Comparison of ENCODE assay signal across 23 mouse cellular contexts in genomic region chr16:76238784-76239183, GRCm38 (mm10).
DNase-seq lines count a peak whose midpoint lies in the region; ATAC-seq lines count a peak whose summit lies in the region.
"Had no signal": no experiment of that assay in that cellular context is flagged by ENCODE, and none has a peak within 500 bp of the region (broad histone marks: within the 10 kb centered on the region; RNA-seq: fewer than 3 reads in every experiment).

No protein-coding gene starts in this region.

- H3K27ac ChIP-seq in embryonic facial prominence, embryonic 13.5 days: no peak overlapping the region
- H3K27ac ChIP-seq in embryonic facial prominence, embryonic 10.5 days (replicated peaks): no peak overlapping the region
- no peak overlapping the region for H3K27ac ChIP-seq in kidney, embryonic 14.5 days (ENCODE audit: low read depth, low read length)
- peak overlapping the region; percentile 50; the same call in 1 of the 2 replicates for H3K27ac ChIP-seq in kidney, embryonic 16.5 days (ENCODE audit: low read length)
- H3K27ac ChIP-seq: forebrain, embryonic 13.5 days; forebrain, embryonic 15.5 days had no signal

- ATAC-seq in embryonic facial prominence, embryonic 13.5 days (ENCODE audit: insufficient number of reproducible peaks, insufficient read depth, low FRiP score, low TSS enrichment, low read depth): no peak
- 0 out of 2 replicates have a peak, but pooled peaks have one; percentile 49 for ATAC-seq in kidney, embryonic 14.5 days (ENCODE audit: low FRiP score, low TSS enrichment)
- ATAC-seq in kidney, embryonic 16.5 days (ENCODE audit: low FRiP score, low TSS enrichment): peak; percentile 61; the same call in 1 of the 2 replicates
- ATAC-seq: activated CD4-positive, CD25-positive, alpha-beta regulatory T cell, adult 4 months; CD4-positive, CD25-positive, alpha-beta regulatory T cell, adult 4 months; forebrain, embryonic 13.5 days; forebrain, embryonic 15.5 days; forebrain, postnatal 0 days; Patski had no signal

- H3K9me3 ChIP-seq in embryonic facial prominence, embryonic 13.5 days: no peaks in the 10 kb centered on the region
- no peaks in the 10 kb centered on the region for H3K9me3 ChIP-seq in embryonic facial prominence, embryonic 10.5 days
- no peaks in the 10 kb centered on the region for H3K9me3 ChIP-seq in kidney, embryonic 14.5 days (ENCODE audit: control insufficient read depth, low read length)
- no peaks in the 10 kb centered on the region for H3K9me3 ChIP-seq in kidney, embryonic 16.5 days (ENCODE audit: low read length)
- H3K9me3 ChIP-seq: forebrain, embryonic 13.5 days; forebrain, embryonic 15.5 days; G1E had no signal

- H3K9ac ChIP-seq in embryonic facial prominence, embryonic 13.5 days: no peak overlapping the region
- H3K9ac ChIP-seq in kidney, embryonic 14.5 days (ENCODE audit: low read depth, low read length): no peak overlapping the region
- H3K9ac ChIP-seq in kidney, embryonic 16.5 days (replicated peaks; ENCODE audit: low read length): no peak overlapping the region
- H3K9ac ChIP-seq: forebrain, embryonic 13.5 days; forebrain, embryonic 15.5 days; forebrain, postnatal 0 days had no signal

- no peaks in the 10 kb centered on the region for H3K27me3 ChIP-seq in embryonic facial prominence, embryonic 13.5 days
- no peaks in the 10 kb centered on the region for H3K27me3 ChIP-seq in embryonic facial prominence, embryonic 10.5 days (replicated peaks; ENCODE audit: low read depth, poor library complexity, severe bottlenecking)
- H3K27me3 ChIP-seq in kidney, embryonic 14.5 days (ENCODE audit: control insufficient read depth, insufficient read depth, low read length): no peaks in the 10 kb centered on the region
- H3K27me3 ChIP-seq in kidney, embryonic 16.5 days (ENCODE audit: insufficient read depth, low read length): no peaks in the 10 kb centered on the region
- H3K27me3 ChIP-seq: CH12.LX; forebrain, embryonic 13.5 days; forebrain, embryonic 15.5 days; Patski had no signal

- H3K4me3 ChIP-seq in embryonic facial prominence, embryonic 13.5 days: no peak overlapping the region
- H3K4me3 ChIP-seq in embryonic facial prominence, embryonic 10.5 days: no peak overlapping the region
- no peak overlapping the region for H3K4me3 ChIP-seq in kidney, embryonic 14.5 days (ENCODE audit: low read length)
- no peak overlapping the region for H3K4me3 ChIP-seq in kidney, embryonic 16.5 days (ENCODE audit: low read length)
- H3K4me3 ChIP-seq: forebrain, embryonic 13.5 days; forebrain, embryonic 15.5 days had no signal

- WGBS in embryonic facial prominence, embryonic 13.5 days: 70% methylated on average over 4 of the region's 4 CpGs
- WGBS in embryonic facial prominence, embryonic 10.5 days: 90% methylated on average over 4 of the region's 4 CpGs
- WGBS in kidney, embryonic 14.5 days: 76% methylated on average over 4 of the region's 4 CpGs
- 76% methylated on average over 4 of the region's 4 CpGs for WGBS in kidney, embryonic 16.5 days

- peak overlapping the region; percentile 22; the same call in 1 of the 2 replicates for H3K4me2 ChIP-seq in embryonic facial prominence, embryonic 13.5 days
- no peak overlapping the region for H3K4me2 ChIP-seq in kidney, embryonic 14.5 days (replicated peaks; ENCODE audit: low read depth, low read length)
- H3K4me2 ChIP-seq in kidney, embryonic 16.5 days (replicated peaks; ENCODE audit: low read depth, low read length): peak overlapping the region; percentile 12; the same call in 1 of the 2 replicates
- H3K4me2 ChIP-seq: forebrain, embryonic 13.5 days; forebrain, embryonic 15.5 days had no signal

- no peak for DNase-seq in embryonic facial prominence, embryonic 10.5 days (ENCODE audit: low spot score)
- no peak for DNase-seq in kidney, postnatal 4 days
- DNase-seq in kidney, postnatal 10 days: no peak
- DNase-seq: adrenal gland, adult 8-10 months; adrenal gland, postnatal 14 days; adrenal gland, postnatal 36 days; B cell, adult 2 months; cerebellum, adult 11-12 months; cerebellum, adult 2 months; cerebellum, adult 9-10 months; cerebellum, postnatal 10 days; cerebellum, postnatal 25 days; forebrain, postnatal 0 days had no signal

- H3K4me1 ChIP-seq in embryonic facial prominence, embryonic 13.5 days: 0 out of 2 replicates have a peak, but pooled peaks cover 4% of the 10 kb centered on the region
- no peaks in the 10 kb centered on the region for H3K4me1 ChIP-seq in embryonic facial prominence, embryonic 10.5 days
- no peaks in the 10 kb centered on the region for H3K4me1 ChIP-seq in kidney, embryonic 14.5 days (ENCODE audit: control insufficient read depth, insufficient read depth, low read length)
- peaks cover 5% of the 10 kb centered on the region; the same call in 1 of the 2 replicates for H3K4me1 ChIP-seq in kidney, embryonic 16.5 days (ENCODE audit: insufficient read depth, low read length)
- H3K4me1 ChIP-seq: forebrain, embryonic 13.5 days; forebrain, embryonic 15.5 days had no signal

- no peaks in the 10 kb centered on the region for H3K36me3 ChIP-seq in embryonic facial prominence, embryonic 13.5 days
- no peaks in the 10 kb centered on the region for H3K36me3 ChIP-seq in embryonic facial prominence, embryonic 10.5 days (replicated peaks)
- H3K36me3 ChIP-seq in kidney, embryonic 14.5 days (ENCODE audit: control insufficient read depth, insufficient read depth, low read length): no peaks in the 10 kb centered on the region
- H3K36me3 ChIP-seq in kidney, embryonic 16.5 days (ENCODE audit: insufficient read depth, low read length): no peaks in the 10 kb centered on the region
- H3K36me3 ChIP-seq: forebrain, embryonic 15.5 days; G1E had no signal
